Mouse (Mus musculus): ENCODE data around the gene Vps35.

GRCm38 (mm10) chr8:85321981-85322380 is 22.4 kb upstream of the Vps35 start:
- no peak for TF ChIP-seq CTCF (IDR thresholded peaks at IDR 0.05; ENCODE audit: low read depth, low read length)
- TF ChIP-seq POLR2A (IDR thresholded peaks at IDR 0.05; ENCODE audit: borderline replicate concordance, low read depth, low read length), result no peak

All from bone marrow macrophage, adult 2 months (primary cell).